Mouse (Mus musculus): ENCODE measurements around the gene Cda. TPM values are rescaled to one million over a fixed set of nuclear protein-coding genes. Genes with fewer than 3 reads are reported as not detected.

The Cda gene
- total RNA-seq, 2 experiments from 2014 or later: 3.5 to 3.7 TPM

Small RNA genes lying within 50 kb of the gene (microRNA-seq; reads per million reads assigned to microRNA genes)
- gene Gm27646 (not detected), gene Mir7019 (23.1 reads per million, percentile 41 among the genes with 10 or more reads in this experiment)

Other genes starting within 250 kb of the Cda start
- gene Hp1bp3, start 151.7 kb downstream of the Cda start, total RNA-seq (2021): 100 to 1,000 TPM; 178 to 184 TPM
- gene Sh2d5, start 117.6 kb downstream of the Cda start, total RNA-seq (2021): 10 to 100 TPM; 66.7 to 74.0 TPM
- gene Kif17, start 117.6 kb downstream of the Cda start, total RNA-seq (2021): 10 to 100 TPM; 24.5 to 29.4 TPM
- gene Ddost, start 63.3 kb downstream of the Cda start, total RNA-seq (2021): 10 to 100 TPM; 84.1 to 91.4 TPM
- 100 to 1,000 TPM; 270 to 338 TPM for gene Pink1, start 41.7 kb downstream of the Cda start, total RNA-seq (2021)
- 10 to 100 TPM; 27.0 to 35.4 TPM for gene Fam43b, start 28.5 kb upstream of the Cda start, total RNA-seq (2021)
- 10 to 100 TPM; 56.4 to 58.5 TPM for gene Mul1, start 66.7 kb upstream of the Cda start, total RNA-seq (2021)
- 1,000 to 10,000 TPM; 1,236 to 1,427 TPM for gene Camk2n1, start 86.3 kb upstream of the Cda start, total RNA-seq (2021)

All from left cerebral cortex, postnatal 36 days (tissue).